Mouse (Mus musculus): ENCODE measurements around the gene Grk3.

The Grk3 gene

GRCm38 (mm10) chr5:113015236-113016061 lies at the start of gene Grk3:
Gene Grk3 (minus strand): TSS chr5:113015791.
- peak; percentile 57 for DNase-seq (ENCODE audit: extremely low spot score, low spot score)

GRCm38 (mm10) chr5:113054308-113054707 lies 38.7 kb upstream of the Grk3 start:
- peak; percentile 88 for DNase-seq (ENCODE audit: extremely low spot score, low spot score)

- DNase-seq (ENCODE audit: extremely low spot score, low spot score) = no peak
Measured at GRCm38 (mm10) chr5:113050581-113051185, 35.1 kb upstream of the Grk3 start.

GRCm38 (mm10) chr5:113049876-113050275 lies 34.3 kb upstream of the Grk3 start:
- no peak for DNase-seq (ENCODE audit: extremely low spot score, low spot score)

GRCm38 (mm10) chr5:113045511-113046273 lies 30.1 kb upstream of the Grk3 start:
- DNase-seq (ENCODE audit: extremely low spot score, low spot score) = no peak

GRCm38 (mm10) chr5:113043531-113043930 lies 27.9 kb upstream of the Grk3 start:
- DNase-seq (ENCODE audit: extremely low spot score, low spot score) = no peak

GRCm38 (mm10) chr5:113041567-113042071 lies 26.0 kb upstream of the Grk3 start:
- peak; percentile 60 for DNase-seq (ENCODE audit: extremely low spot score, low spot score)

GRCm38 (mm10) chr5:113040776-113041175 lies 25.2 kb upstream of the Grk3 start:
- DNase-seq (ENCODE audit: extremely low spot score, low spot score) = no peak

GRCm38 (mm10) chr5:113038601-113039000 lies 23.0 kb upstream of the Grk3 start:
- no peak for DNase-seq (ENCODE audit: extremely low spot score, low spot score)

GRCm38 (mm10) chr5:113035094-113036047 lies 19.8 kb upstream of the Grk3 start:
- DNase-seq (ENCODE audit: extremely low spot score, low spot score) = no peak

- no peak for DNase-seq (ENCODE audit: extremely low spot score, low spot score)
Measured at GRCm38 (mm10) chr5:113031201-113031754, 15.7 kb upstream of the Grk3 start.

- no peak for DNase-seq (ENCODE audit: extremely low spot score, low spot score)
Measured at GRCm38 (mm10) chr5:113030082-113030481, 14.5 kb upstream of the Grk3 start.

GRCm38 (mm10) chr5:113026706-113027105 lies 11.1 kb upstream of the Grk3 start:
- no peak for DNase-seq (ENCODE audit: extremely low spot score, low spot score)

- peak; percentile 41 for DNase-seq (ENCODE audit: extremely low spot score, low spot score)
Measured at GRCm38 (mm10) chr5:113024154-113024764, 8.7 kb upstream of the Grk3 start.

- DNase-seq (ENCODE audit: extremely low spot score, low spot score) = no peak
Measured at GRCm38 (mm10) chr5:113018190-113018589, 2.6 kb upstream of the Grk3 start.

- DNase-seq (ENCODE audit: extremely low spot score, low spot score) = no peak
Measured at GRCm38 (mm10) chr5:113017004-113017403, 1.4 kb upstream of the Grk3 start.

- peak; percentile 56 for DNase-seq (ENCODE audit: extremely low spot score, low spot score)
Measured at GRCm38 (mm10) chr5:113014808-113015235, 769 bp downstream of the Grk3 start.

- no peak for DNase-seq (ENCODE audit: extremely low spot score, low spot score)
Measured at GRCm38 (mm10) chr5:113014111-113014807, 1.3 kb downstream of the Grk3 start.

- no peak for DNase-seq (ENCODE audit: extremely low spot score, low spot score)
Measured at GRCm38 (mm10) chr5:113011926-113012325, 3.7 kb downstream of the Grk3 start.

Data from neural tube, embryonic 10.5 days (tissue).